Mouse (Mus musculus): ENCODE measurements around the gene Usp28.

The Usp28 gene

DNA sequence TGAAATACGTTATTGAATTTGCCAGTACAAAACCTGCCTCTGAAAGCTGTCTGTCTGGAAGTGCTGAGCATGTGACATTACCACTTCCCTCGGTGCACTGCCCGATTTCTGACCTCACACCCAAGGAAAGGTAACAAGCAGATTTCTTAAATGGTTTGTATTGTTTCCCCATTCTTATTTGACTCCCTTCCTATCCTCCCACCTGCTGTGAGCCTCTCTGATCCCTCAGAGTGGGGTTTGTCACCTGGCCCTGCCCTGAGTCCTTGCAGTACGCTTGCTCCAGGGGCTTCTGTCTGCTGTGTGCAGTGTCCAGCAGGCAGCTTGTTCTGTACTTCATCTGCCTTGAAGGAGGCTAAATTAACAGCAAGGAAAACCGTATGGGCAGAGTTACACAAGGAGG is 38.8 kb downstream of the Usp28 start:
- no peak for DNase-seq (ENCODE audit: low spot score in 2 of 2)

- no peak for DNase-seq (ENCODE audit: low spot score in 2 of 2)
These were observed 39.4 kb downstream of the Usp28 start for GRCm38 (mm10) chr9:49024529-49024928.

DNA sequence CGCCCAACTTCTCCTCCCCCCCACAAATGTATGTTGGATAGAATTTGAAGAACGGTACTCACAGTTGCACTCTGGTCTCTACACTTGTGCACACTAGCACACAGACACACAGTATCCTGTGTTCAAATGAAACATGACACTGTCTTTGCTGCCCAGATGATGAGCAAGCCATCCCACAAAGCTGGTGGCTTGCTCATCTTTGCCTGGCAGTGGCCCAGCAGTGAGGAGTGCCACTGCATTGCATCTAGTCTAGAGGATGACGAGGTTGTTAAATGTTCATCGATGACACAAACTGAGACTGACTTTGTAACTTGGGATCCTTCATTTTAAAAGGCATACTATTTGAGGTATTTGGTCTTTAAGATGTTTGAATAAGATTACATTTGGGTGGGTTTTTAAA is 49.6 kb downstream of the Usp28 start:
- DNase-seq (ENCODE audit: low spot score in 2 of 2) = no peak

- no peak for DNase-seq (ENCODE audit: low spot score in 2 of 2)
These were observed 65.7 kb downstream of the Usp28 start for GRCm38 (mm10) chr9:49050901-49051300.

DNA sequence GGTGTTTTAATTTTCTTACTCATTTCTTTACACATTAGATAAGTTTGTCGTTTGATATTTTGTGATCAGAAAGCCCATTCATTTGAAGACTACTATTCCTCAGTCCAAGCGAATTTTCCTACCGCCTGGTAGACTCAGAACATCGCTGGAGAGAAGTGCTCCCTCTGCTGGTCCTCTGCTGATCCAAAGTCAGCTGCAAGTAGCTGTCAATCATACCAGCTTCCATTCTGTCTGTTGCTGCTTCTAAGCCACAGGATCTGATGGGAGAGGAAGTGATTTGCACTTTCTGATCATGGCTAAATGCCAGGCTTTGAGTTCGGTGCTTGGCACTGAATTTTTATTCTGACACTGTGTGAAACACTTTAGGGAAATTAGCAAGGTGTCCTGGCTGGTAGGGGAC is 66.2 kb downstream of the Usp28 start:
- peak; percentile 14 to 37 for DNase-seq (ENCODE audit: low spot score in 2 of 2)

DNA sequence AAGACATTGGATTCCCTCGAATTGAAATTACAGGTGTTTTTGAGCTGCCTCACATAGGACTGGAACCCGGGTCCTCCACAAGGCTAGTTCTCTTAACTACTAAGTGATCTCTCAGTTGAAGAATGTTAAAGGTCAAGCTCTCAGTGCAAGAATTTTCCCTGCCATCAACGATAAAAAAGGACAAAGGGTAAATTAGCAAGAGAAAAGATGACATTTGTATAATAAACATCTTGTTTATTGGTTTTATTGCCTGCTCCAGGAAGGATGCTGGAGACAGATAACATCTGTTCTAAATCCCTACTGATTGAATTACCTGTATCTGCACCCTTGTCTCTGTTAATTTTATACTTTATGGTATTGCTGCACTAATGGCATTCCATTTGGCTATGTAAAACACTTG is 68.9 kb downstream of the Usp28 start:
- no peak for DNase-seq (ENCODE audit: low spot score in 2 of 2)

DNA sequence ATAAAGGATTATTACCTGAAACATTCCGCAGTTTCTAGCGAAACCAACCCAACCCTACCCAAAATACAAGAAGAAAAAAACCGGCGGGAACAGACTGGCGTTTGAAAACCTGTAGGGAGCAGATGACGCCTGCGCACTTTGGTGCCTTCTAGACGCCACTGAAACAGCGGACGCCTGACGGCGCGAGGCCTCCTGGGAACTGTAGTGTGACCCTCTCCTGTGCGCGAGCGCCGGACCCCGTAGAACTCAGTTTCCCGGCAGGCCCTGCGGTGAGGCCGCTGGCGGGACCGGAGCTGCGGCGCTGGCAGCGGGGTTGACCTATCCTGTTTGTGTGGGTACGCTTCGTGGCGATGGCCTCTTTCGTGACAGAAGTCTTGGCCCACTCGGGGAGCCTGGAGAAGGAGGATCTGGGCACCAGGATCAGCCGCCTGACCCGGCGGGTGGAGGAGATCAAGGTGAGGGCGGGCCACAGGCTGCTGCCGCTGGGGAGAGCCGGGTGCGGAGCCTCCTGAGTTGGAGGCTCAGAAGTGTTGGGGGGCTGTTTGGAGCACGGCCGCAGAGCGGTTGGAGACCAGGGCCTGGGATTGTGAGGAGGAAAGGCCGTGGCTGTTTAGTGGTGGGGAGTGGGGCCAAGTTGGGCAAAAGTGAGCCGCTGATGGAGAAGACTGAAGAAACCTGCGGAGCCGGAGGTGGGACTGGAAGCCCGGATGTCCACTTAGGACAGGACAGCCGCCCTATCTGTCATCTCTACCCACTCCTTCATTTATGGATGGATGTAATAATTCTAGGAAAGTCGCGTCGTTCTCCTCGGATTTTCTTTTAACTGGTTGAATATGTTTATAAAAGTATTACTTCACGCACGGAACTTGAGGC is 70.4 kb downstream of the Usp28 start, which contains the start of gene Zw10:
Gene Zw10, plus strand, starts transcription at position 281 of the 873 bp plus-strand sequence.
- peak; percentile 86 to 90 for DNase-seq (ENCODE audit: low spot score in 2 of 2)

DNA sequence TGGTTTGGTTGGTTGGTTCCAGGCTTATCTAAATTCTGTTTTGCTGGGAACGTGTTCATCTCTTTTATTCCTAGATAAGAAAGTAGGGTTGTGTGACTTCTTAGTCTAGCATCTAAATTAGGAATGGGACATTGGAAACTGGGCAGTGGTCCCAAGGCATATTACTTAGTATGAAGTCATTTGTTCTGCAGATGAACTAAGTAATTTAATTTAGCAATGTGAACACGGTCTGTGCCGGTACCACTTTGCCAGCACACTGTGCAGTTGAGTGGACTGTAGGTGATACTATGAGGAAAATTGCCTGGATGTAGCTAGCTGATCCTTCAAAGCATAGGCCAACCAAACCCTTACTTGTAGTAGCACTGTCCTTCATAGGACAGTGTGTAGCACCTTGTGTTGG is 91.7 kb downstream of the Usp28 start:
- no peak for DNase-seq (ENCODE audit: low spot score in 2 of 2)

DNA sequence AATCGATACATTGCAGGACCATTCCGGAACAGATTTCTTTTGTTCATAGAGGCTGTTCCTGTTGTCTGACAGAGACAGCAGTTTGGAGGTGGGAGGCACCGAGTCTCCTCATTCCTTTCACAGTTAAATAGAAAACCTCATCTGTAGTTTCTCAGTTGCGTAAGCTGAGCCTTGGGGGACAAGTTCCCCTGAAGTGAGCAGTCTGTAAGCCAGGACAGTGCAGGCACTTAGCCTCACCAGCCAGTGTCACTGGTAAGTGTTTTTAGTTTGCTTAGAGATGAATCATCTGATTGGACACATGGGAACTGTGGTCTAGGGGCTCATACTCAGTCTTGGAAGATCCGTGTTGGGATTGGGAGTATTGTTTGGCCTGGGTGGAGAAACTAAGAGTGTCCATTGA is 95.9 kb downstream of the Usp28 start, which contains the start of gene Tmprss5:
Gene Tmprss5, plus strand, starts transcription at position 154 of the 400 bp plus-strand sequence.
- DNase-seq (ENCODE audit: low spot score in 2 of 2) = no peak

DNA sequence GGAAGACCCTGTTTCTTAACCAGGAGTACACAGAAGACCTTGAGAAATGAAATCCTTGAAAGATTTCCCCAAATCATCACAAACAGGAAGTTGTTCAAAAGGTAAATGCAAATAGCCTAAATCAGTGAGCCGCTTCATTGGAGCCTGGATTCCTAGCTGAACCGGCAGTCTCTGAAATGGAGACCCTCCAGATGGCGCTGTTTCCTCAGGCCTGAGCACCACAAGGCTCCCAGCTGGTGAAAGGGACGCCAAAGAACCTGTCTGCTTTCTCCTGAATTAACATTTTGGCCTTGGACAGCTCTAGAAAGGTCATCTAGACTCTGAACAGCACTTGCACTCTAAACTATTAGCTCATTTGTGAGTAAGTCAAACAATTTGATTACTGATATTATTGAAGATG is 96.4 kb downstream of the Usp28 start:
- peak in 1 of 2 experiments; percentile 8 for DNase-seq (ENCODE audit: low spot score in 2 of 2)

GRCm38 (mm10) chr9:49087317-49087716 is 102.1 kb downstream of the Usp28 start:
- DNase-seq (ENCODE audit: low spot score in 2 of 2) = no peak

Measured in spleen, postnatal 14 days (tissue).